Mouse (Mus musculus) layer of hippocampus, adult 9-11 months (tissue): ENCODE measurements around the gene Ankk1.
A peak's percentile ranks its signal among the peaks of the same experiment; 100 is the strongest.

ENCODE experiments used
- DNase-seq: peaks from one replicate; pipeline ENCODE4 v3.0.0; 2022

The Ankk1 gene

GRCm38 (mm10) chr9:49426921-49427320 lies at the start of gene Ankk1:
Ankk1 (minus strand) TSS chr9:49427021.
- DNase-seq = no peak

GRCm38 (mm10) chr9:49472126-49472525 lies 45.3 kb upstream of the Ankk1 start:
- DNase-seq = no peak

- no peak for DNase-seq
Observed at GRCm38 (mm10) chr9:49470946-49471345, 44.1 kb upstream of the Ankk1 start.

GRCm38 (mm10) chr9:49470006-49470405 lies 43.2 kb upstream of the Ankk1 start:
- no peak for DNase-seq

GRCm38 (mm10) chr9:49456136-49456535 lies 29.3 kb upstream of the Ankk1 start:
- DNase-seq = no peak

- DNase-seq = no peak
Observed at GRCm38 (mm10) chr9:49452396-49452795, 25.6 kb upstream of the Ankk1 start.

GRCm38 (mm10) chr9:49450491-49450890 lies 23.7 kb upstream of the Ankk1 start:
- DNase-seq = no peak

- peak; percentile 26 for DNase-seq
Observed at GRCm38 (mm10) chr9:49442621-49443020, 15.8 kb upstream of the Ankk1 start.

GRCm38 (mm10) chr9:49427478-49427877 lies 657 bp upstream of the Ankk1 start:
- no peak for DNase-seq

- DNase-seq = no peak
Observed at GRCm38 (mm10) chr9:49425585-49425984, 1.2 kb downstream of the Ankk1 start.

- no peak for DNase-seq
Observed at GRCm38 (mm10) chr9:49423866-49424265, 3.0 kb downstream of the Ankk1 start.

- no peak for DNase-seq
Observed at GRCm38 (mm10) chr9:49410621-49411020, 16.2 kb downstream of the Ankk1 start.

GRCm38 (mm10) chr9:49407028-49407427 lies 19.8 kb downstream of the Ankk1 start:
- no peak for DNase-seq

GRCm38 (mm10) chr9:49403711-49404110 lies 23.1 kb downstream of the Ankk1 start:
- DNase-seq = no peak

GRCm38 (mm10) chr9:49396006-49396405 lies 30.8 kb downstream of the Ankk1 start:
- DNase-seq = no peak

GRCm38 (mm10) chr9:49392242-49392641 lies 34.6 kb downstream of the Ankk1 start:
- DNase-seq = no peak

GRCm38 (mm10) chr9:49386119-49386518 lies 40.7 kb downstream of the Ankk1 start:
- DNase-seq = no peak

- no peak for DNase-seq
Observed at GRCm38 (mm10) chr9:49385301-49385700, 41.5 kb downstream of the Ankk1 start.

GRCm38 (mm10) chr9:49384855-49385254 lies 42.0 kb downstream of the Ankk1 start:
- no peak for DNase-seq

- no peak for DNase-seq
Observed at GRCm38 (mm10) chr9:49384041-49384440, 42.8 kb downstream of the Ankk1 start.

- DNase-seq = no peak
Observed at GRCm38 (mm10) chr9:49379962-49380361, 46.9 kb downstream of the Ankk1 start.

- no peak for DNase-seq
Observed at GRCm38 (mm10) chr9:49373946-49374345, 52.9 kb downstream of the Ankk1 start.

GRCm38 (mm10) chr9:49365763-49366162 lies 61.1 kb downstream of the Ankk1 start:
- no peak for DNase-seq
